Mouse (Mus musculus) forebrain, embryonic 10.5 days (tissue): Measurements from ENCODE around the gene Eef1e1. TPM values are rescaled to one million over a fixed set of nuclear protein-coding genes. Genes with fewer than 3 reads are reported as not detected.

Experiments
- DNase-seq: peaks from one replicate; pipeline ENCODE4 v3.0.0-alpha.2; 2017; ENCODE audit warnings: low spot score; ENCODE audit errors: extremely low spot score
- H3K27ac ChIP-seq: fragments of 300-500 bp; sonication (generic); 2 replicates; pipeline ENCODE4 v1.5.1; 2016; ENCODE audit warnings: mild to moderate bottlenecking
- H3K27me3 ChIP-seq: fragments of 300-500 bp; sonication (generic); 2 replicates; pipeline ENCODE4 v1.6.1; 2016; ENCODE audit warnings: mild to moderate bottlenecking; ENCODE audit not compliant: poor library complexity, severe bottlenecking
- H3K36me3 ChIP-seq: fragments of 300-500 bp; sonication (generic); replicated peaks from 2 replicates; pipeline ENCODE4 v1.6.1; 2016; ENCODE audit warnings: mild to moderate bottlenecking, moderate library complexity
- H3K4me1 ChIP-seq: fragments of 300-500 bp; sonication (generic); 2 replicates; pipeline ENCODE4 v1.6.1; 2016
- H3K4me3 ChIP-seq: fragments of 300-500 bp; sonication (generic); 2 replicates; pipeline ENCODE4 v1.5.1; 2016; ENCODE audit warnings: mild to moderate bottlenecking, moderate library complexity
- H3K9me3 ChIP-seq: fragments of 300-500 bp; sonication (generic); 2 replicates; pipeline ENCODE4 v1.6.1; 2016; ENCODE audit warnings: mild to moderate bottlenecking, moderate library complexity
- WGBS: fragments of 180-500 bp; shearing (Covaris S2); methylation state at CpG from one replicate; pipeline ENCODE4 v1.1.7; 2016; 5-methylcytosine and 5-hydroxymethylcytosine counted together
- polyA plus RNA-seq: library from polyadenylated mRNA; unstranded; fragments of >200 nt; fragmentation: Nextera tagmentation; extraction: Ambion mirVana; gene quantifications from 2 replicates; pipeline ENCODE4 v1.2.1, GENCODE M21; 2016

Eef1e1 gene
- polyA plus RNA-seq, 1 experiment from 2014 or later = 73.8 TPM

DNA sequence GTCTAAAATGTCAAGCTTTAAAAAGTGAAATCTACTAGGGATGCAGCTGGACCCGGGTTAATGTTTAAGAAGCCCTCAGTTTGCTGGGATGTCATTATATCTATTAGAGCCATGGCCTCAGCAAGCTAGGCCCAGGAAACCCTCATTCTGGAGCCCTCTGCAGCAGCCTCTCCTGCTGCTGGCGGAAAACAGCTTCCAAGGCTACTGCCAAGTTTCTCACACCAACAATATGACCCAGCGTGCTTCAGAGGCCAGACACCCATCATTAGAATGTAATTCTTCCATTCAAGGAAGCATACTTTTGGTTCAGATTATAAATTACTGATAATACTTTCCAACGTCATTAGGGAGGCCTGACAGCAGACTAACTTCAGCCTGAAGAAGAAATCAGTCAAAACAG, 42.0 kb downstream of the Eef1e1 start:
- 90% methylated on average over 4 of the region's 4 CpGs for WGBS
- Histone ChIP-seq H3K9me3 (peaks cover 3% of the 10 kb centered on the region; the same call in 1 of the 2 replicates), H3K27ac (no peak overlapping the region), H3K27me3 (no peaks in the 10 kb centered on the region), H3K36me3 (peaks cover 27% of the 10 kb centered on the region), H3K4me3 (no peak overlapping the region), H3K4me1 (0 out of 2 replicates have a peak, but pooled peaks cover 4% of the 10 kb centered on the region)
- DNase-seq = no peak

- Histone ChIP-seq H3K9me3 (peaks cover 3% of the 10 kb centered on the region; the same call in 1 of the 2 replicates), H3K27ac (no peak overlapping the region), H3K4me3 (no peak overlapping the region), H3K36me3 (peaks cover 33% of the 10 kb centered on the region), H3K4me1 (0 out of 2 replicates have a peak, but pooled peaks cover 4% of the 10 kb centered on the region), H3K27me3 (no peaks in the 10 kb centered on the region)
- WGBS = 88% methylated on average over 5 of the region's 5 CpGs
- no peak for DNase-seq
Measured at GRCm38 (mm10) chr13:38615656-38616055, 43.2 kb downstream of the Eef1e1 start.

DNA sequence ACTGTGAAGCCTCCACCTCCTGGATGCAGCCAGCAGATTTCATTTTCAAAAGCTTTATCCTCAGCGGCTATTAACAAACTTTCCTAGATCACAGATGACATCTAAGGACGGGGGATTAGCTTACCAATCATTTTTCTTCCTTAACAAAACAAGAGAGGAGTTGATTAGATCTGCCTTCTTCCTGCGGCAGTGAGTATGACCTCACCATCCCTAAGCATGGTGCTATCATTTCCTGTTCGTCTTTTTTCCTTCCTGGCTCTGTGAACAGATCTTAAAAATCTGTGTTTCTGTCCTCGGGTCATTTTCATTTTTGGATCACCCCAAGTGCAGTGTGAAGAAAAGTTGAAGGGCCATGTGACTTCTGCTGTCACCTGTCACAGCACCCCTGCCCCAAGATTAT, 44.6 kb downstream of the Eef1e1 start:
- H3K4me3 ChIP-seq = no peak overlapping the region
- DNase-seq = no peak
- no peaks in the 10 kb centered on the region for H3K27me3 ChIP-seq
- 0 out of 2 replicates have a peak, but pooled peaks cover 4% of the 10 kb centered on the region for H3K4me1 ChIP-seq
- no peak overlapping the region for H3K27ac ChIP-seq
- H3K36me3 ChIP-seq = peaks cover 33% of the 10 kb centered on the region
- H3K9me3 ChIP-seq = peaks cover 3% of the 10 kb centered on the region; the same call in 1 of the 2 replicates
- 70% methylated on average over 5 of the region's 5 CpGs for WGBS

- Histone ChIP-seq H3K4me3 (no peak overlapping the region), H3K27me3 (no peaks in the 10 kb centered on the region), H3K27ac (no peak overlapping the region), H3K36me3 (peaks cover 33% of the 10 kb centered on the region), H3K4me1 (0 out of 2 replicates have a peak, but pooled peaks cover 4% of the 10 kb centered on the region), H3K9me3 (peaks cover 3% of the 10 kb centered on the region; the same call in 1 of the 2 replicates)
- no peak for DNase-seq
- WGBS = 90% methylated on average over 8 of the region's 8 CpGs
Measured at GRCm38 (mm10) chr13:38613583-38613982, 45.3 kb downstream of the Eef1e1 start.

- no peaks in the 10 kb centered on the region for H3K27me3 ChIP-seq
- no peak for DNase-seq
- 95% methylated on average over 9 of the region's 9 CpGs for WGBS
- H3K4me1 ChIP-seq = 0 out of 2 replicates have a peak, but pooled peaks cover 4% of the 10 kb centered on the region
- H3K4me3 ChIP-seq = no peak overlapping the region
- peaks cover 33% of the 10 kb centered on the region for H3K36me3 ChIP-seq
- H3K27ac ChIP-seq = no peak overlapping the region
- peaks cover 3% of the 10 kb centered on the region; the same call in 1 of the 2 replicates for H3K9me3 ChIP-seq
Measured at GRCm38 (mm10) chr13:38612608-38613007, 46.2 kb downstream of the Eef1e1 start.

- 0 out of 2 replicates have a peak, but pooled peaks cover 4% of the 10 kb centered on the region for H3K4me1 ChIP-seq
- WGBS = 91% methylated on average over 4 of the region's 4 CpGs
- no peak overlapping the region for H3K27ac ChIP-seq
- no peak overlapping the region for H3K4me3 ChIP-seq
- peaks cover 33% of the 10 kb centered on the region for H3K36me3 ChIP-seq
- no peak for DNase-seq
- H3K27me3 ChIP-seq = no peaks in the 10 kb centered on the region
- peaks cover 3% of the 10 kb centered on the region; the same call in 1 of the 2 replicates for H3K9me3 ChIP-seq
Measured at GRCm38 (mm10) chr13:38612179-38612578, 46.7 kb downstream of the Eef1e1 start.

DNA sequence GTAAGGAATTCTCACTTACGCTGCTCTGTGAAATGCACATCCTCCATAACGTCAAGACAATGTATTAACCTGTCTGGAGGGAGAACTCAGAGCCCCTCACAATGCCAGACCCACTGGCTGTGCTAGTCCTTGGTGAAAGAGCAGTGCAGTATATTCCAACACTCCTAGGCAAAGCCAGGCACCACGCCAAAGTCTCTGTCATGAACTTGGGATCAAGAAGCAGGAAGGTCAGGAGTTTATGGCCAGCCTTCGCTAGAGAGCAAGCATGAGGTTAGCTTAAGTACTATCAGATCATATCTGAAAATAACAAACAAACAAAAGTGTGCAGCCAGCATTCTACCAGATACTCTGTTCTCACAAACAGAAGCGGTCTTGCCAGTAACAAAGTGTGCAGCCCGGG, 48.5 kb downstream of the Eef1e1 start:
- peaks cover 3% of the 10 kb centered on the region; the same call in 1 of the 2 replicates for H3K9me3 ChIP-seq
- no peak overlapping the region for H3K27ac ChIP-seq
- no peak overlapping the region for H3K4me3 ChIP-seq
- no peak for DNase-seq
- H3K36me3 ChIP-seq = peaks cover 37% of the 10 kb centered on the region
- WGBS = 86% methylated on average over 6 of the region's 6 CpGs
- H3K4me1 ChIP-seq = 0 out of 2 replicates have a peak, but pooled peaks cover 4% of the 10 kb centered on the region
- no peaks in the 10 kb centered on the region for H3K27me3 ChIP-seq

GRCm38 (mm10) chr13:38607130-38607529, 51.7 kb downstream of the Eef1e1 start:
- no peak overlapping the region for H3K4me3 ChIP-seq

GRCm38 (mm10) chr13:38605353-38605752, 53.5 kb downstream of the Eef1e1 start:
- no peaks in the 10 kb centered on the region for H3K27me3 ChIP-seq
- H3K36me3 ChIP-seq = peaks cover 17% of the 10 kb centered on the region
- H3K4me1 ChIP-seq = no peaks in the 10 kb centered on the region
- no peaks in the 10 kb centered on the region for H3K9me3 ChIP-seq
- no peak overlapping the region for H3K27ac ChIP-seq
- DNase-seq = no peak
- WGBS = 91% methylated on average over 6 of the region's 6 CpGs
- no peak overlapping the region for H3K4me3 ChIP-seq

More at GRCm38 (mm10) chr13:38607130-38607529, 51.7 kb downstream of the Eef1e1 start:
- 92% methylated on average over 6 of the region's 6 CpGs for WGBS
- no peak for DNase-seq
- no peak overlapping the region for H3K27ac ChIP-seq
- peaks cover 29% of the 10 kb centered on the region for H3K36me3 ChIP-seq
- no peaks in the 10 kb centered on the region for H3K4me1 ChIP-seq
- no peaks in the 10 kb centered on the region for H3K27me3 ChIP-seq
- H3K9me3 ChIP-seq = no peaks in the 10 kb centered on the region

- Histone ChIP-seq H3K9me3 (no peaks in the 10 kb centered on the region), H3K4me1 (no peaks in the 10 kb centered on the region), H3K36me3 (peaks cover 17% of the 10 kb centered on the region), H3K27ac (no peak overlapping the region), H3K4me3 (no peak overlapping the region), H3K27me3 (no peaks in the 10 kb centered on the region)
- 94% methylated on average over 13 of the region's 13 CpGs for WGBS
- no peak for DNase-seq
Measured at GRCm38 (mm10) chr13:38602966-38603365, 55.9 kb downstream of the Eef1e1 start.

DNA sequence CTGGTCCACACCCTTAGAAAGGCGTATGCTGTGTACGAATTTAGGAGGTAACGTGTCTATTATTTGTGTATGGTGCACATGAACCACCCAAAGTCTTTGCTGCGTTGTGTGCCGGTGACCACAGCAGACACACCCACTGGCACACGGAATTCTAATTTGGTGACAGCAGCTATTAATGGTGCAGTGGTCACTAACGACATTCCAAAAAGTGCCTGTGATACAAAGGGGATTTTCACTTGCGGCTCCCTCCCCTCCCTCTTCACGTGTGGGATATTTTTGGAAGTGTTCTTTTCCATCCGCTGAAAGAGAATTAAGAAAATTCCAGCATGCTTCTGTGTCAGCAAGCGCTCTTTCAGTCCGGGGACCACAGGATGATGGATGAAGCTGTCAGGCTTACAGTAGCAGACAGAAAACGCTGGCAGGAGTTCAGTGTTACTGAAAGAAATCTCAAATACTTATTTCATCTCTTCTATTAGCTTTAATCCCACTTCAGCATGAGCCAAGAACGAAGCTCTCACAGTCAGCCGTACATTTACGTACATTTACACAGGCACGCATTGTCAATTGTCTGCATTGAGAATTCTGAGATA, 56.5 kb downstream of the Eef1e1 start:
- no peaks in the 10 kb centered on the region for H3K9me3 ChIP-seq
- 88% methylated on average over 17 of the region's 17 CpGs for WGBS
- no peak for DNase-seq
- H3K36me3 ChIP-seq = peaks cover 17% of the 10 kb centered on the region
- no peak overlapping the region for H3K27ac ChIP-seq
- no peaks in the 10 kb centered on the region for H3K27me3 ChIP-seq
- H3K4me3 ChIP-seq = no peak overlapping the region
- no peaks in the 10 kb centered on the region for H3K4me1 ChIP-seq

DNA sequence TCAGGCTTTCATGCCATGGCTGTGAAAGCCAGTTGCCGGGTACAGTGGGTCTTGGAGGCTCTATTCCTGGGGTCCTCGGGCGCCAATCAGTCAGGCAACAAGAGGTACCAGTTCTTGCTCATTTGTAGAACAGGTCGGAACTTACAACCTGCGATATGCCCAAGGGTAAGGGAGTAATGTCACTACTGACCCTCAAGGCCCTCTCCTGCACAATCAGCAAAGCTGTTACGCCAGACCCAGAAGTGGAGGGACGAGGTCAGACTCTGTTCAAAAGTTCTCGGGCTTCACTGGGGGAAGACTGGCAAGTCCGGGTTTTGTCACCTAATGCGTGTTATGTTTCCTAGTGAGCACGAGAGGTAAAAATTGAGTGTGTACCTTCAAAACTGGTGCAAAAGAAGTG, 58.0 kb downstream of the Eef1e1 start:
- Histone ChIP-seq H3K4me1 (no peaks in the 10 kb centered on the region), H3K9me3 (no peaks in the 10 kb centered on the region), H3K27me3 (no peaks in the 10 kb centered on the region), H3K4me3 (no peak overlapping the region), H3K36me3 (peaks cover 13% of the 10 kb centered on the region), H3K27ac (no peak overlapping the region)
- DNase-seq = no peak
- WGBS = 92% methylated on average over 11 of the region's 11 CpGs

- Histone ChIP-seq H3K4me3 (no peak overlapping the region), H3K9me3 (no peaks in the 10 kb centered on the region), H3K36me3 (peaks cover under 1% of the 10 kb centered on the region; the same call in 1 of the 2 replicates), H3K4me1 (peaks cover 11% of the 10 kb centered on the region), H3K27me3 (no peaks in the 10 kb centered on the region), H3K27ac (no peak overlapping the region)
- 76% methylated on average over 3 of the region's 3 CpGs for WGBS
- DNase-seq = no peak
Measured at GRCm38 (mm10) chr13:38597076-38597475, 61.8 kb downstream of the Eef1e1 start.
